Mouse (Mus musculus) large intestine, adult 2 months (tissue): ENCODE results near the gene Lrrc74b. TPM values are rescaled to one million over a fixed set of nuclear protein-coding genes. Genes with fewer than 3 reads are reported as not detected.

Source experiments
- DNase-seq: peaks from one replicate; pipeline ENCODE4 v3.0.0-alpha.2; 2012; ENCODE audit warnings: low read depth, low spot score
- WGBS: fragments of 180-500 bp; shearing (Covaris S2); methylation state at CpG from one replicate; pipeline ENCODE4 v1.1.7; 2018; 5-methylcytosine and 5-hydroxymethylcytosine counted together
- polyA plus RNA-seq: library from polyadenylated mRNA; depleted of rRNA; stranded (reverse); fragments of >200 nt; gene quantifications from 2 replicates; pipeline ENCODE4 v1.2.3, GENCODE M21; 2012; rRNA removed

Lrrc74b gene
- polyA plus RNA-seq, 1 experiment, result 0.10 TPM

- 80% methylated on average over 5 of the region's 5 CpGs for WGBS
- DNase-seq, result no peak
These were observed 54.0 kb downstream of the Lrrc74b start for GRCm38 (mm10) chr16:17507018-17507552.

GRCm38 (mm10) chr16:17502681-17503080 is 58.4 kb downstream of the Lrrc74b start:
- DNase-seq, result no peak
- 64% methylated on average over 4 of the region's 4 CpGs for WGBS

DNA sequence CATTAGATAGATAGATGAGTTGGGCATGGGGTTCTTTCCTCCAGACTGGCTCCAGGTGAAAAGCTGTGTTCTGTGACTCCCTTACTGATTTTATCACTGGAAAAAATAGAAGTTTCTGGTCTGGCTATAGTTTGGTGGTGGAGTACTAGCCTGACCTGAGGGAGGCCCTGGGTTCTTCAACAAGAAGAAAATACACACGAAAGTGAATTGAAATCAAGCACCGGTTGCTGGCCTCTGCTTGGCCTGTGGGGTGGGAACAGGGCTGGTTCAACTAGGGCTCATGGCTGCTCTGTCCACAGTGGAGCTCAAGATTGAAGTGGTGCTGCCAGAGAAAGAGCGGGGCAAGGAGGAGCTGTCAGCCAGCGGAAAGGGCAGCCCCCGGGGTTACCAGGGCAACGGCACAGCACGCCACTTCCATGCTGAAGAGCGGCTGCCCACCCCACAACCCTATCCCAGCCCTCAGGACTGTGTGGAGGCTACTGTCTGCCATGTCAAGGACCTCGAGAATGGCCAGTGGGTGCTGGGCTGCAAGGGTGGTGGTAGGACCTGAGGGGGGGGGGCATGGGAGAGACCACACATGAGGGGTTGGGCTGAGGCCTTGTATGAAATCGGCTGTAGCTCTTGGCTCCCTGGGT is 61.7 kb downstream of the Lrrc74b start:
- WGBS, result 55% methylated on average over 10 of the region's 10 CpGs
- DNase-seq, result no peak

GRCm38 (mm10) chr16:17496499-17497305 is 64.3 kb downstream of the Lrrc74b start:
- DNase-seq, result no peak
- WGBS, result 51% methylated on average over 2 of the region's 2 CpGs

Other genes with a start within 250 kb of the Lrrc74b start
- 0.15 and 0.19 TPM in 2 replicates for gene Serpind1, start 229.9 kb downstream of the Lrrc74b start, polyA plus RNA-seq
- 8.2 and 8.8 TPM in 2 replicates for gene Snap29, start 155.3 kb downstream of the Lrrc74b start, polyA plus RNA-seq
- 54.5 and 56.9 TPM in 2 replicates for gene Pi4ka, start 154.9 kb downstream of the Lrrc74b start, polyA plus RNA-seq
- gene Crkl, start 109.3 kb downstream of the Lrrc74b start, polyA plus RNA-seq, result 15.3 and 32.4 TPM in 2 replicates
- gene Aifm3, start 71.6 kb downstream of the Lrrc74b start, polyA plus RNA-seq, result 0.89 and 1.2 TPM in 2 replicates
- 137 and 160 TPM in 2 replicates for gene Lztr1, start 52.6 kb downstream of the Lrrc74b start, polyA plus RNA-seq
- gene Thap7, start 30.1 kb downstream of the Lrrc74b start, polyA plus RNA-seq, result 67.3 and 70.7 TPM in 2 replicates
- gene P2rx6, start 638 bp upstream of the Lrrc74b start, polyA plus RNA-seq, result 2.4 and 2.6 TPM in 2 replicates
- 21.3 and 21.6 TPM in 2 replicates for gene Slc7a4, start 22.0 kb upstream of the Lrrc74b start, polyA plus RNA-seq
- 33.0 and 47.3 TPM in 2 replicates for gene Smpd4, start 58.1 kb upstream of the Lrrc74b start, polyA plus RNA-seq
- 0.79 and 1.2 TPM in 2 replicates for gene Ccdc74a, start 85.2 kb upstream of the Lrrc74b start, polyA plus RNA-seq
- gene Med15, start 171.6 kb upstream of the Lrrc74b start, polyA plus RNA-seq, result 57.1 and 86.6 TPM in 2 replicates
- gene Klhl22, start 198.4 kb upstream of the Lrrc74b start, polyA plus RNA-seq, result 38.5 and 51.9 TPM in 2 replicates
- 10.5 and 14.0 TPM in 2 replicates for gene Scarf2, start 236.0 kb upstream of the Lrrc74b start, polyA plus RNA-seq